Mouse (Mus musculus): ENCODE measurements at regions not wholly inside any gene's neighbourhood (a gene's known extent, or its start where the extent isn't known, plus 50 kb on each side); places are given as distances from the start of the nearest gene placed in this dataset.

GRCm38 (mm10) chr14:102619056-102619455 lies 363.4 kb downstream of the Kctd12 start:
- DNase-seq, result no peak
- WGBS, result 63% methylated on average over 4 of the region's 4 CpGs
- no peak overlapping the region for H3K4me3 ChIP-seq (replicated peaks; ENCODE audit: extremely low read depth, low read depth, low read length)
- H3K4me1 ChIP-seq (ENCODE audit: control insufficient read depth, insufficient read depth, low read length), result no peaks in the 10 kb centered on the region
- TF ChIP-seq CTCF (IDR thresholded peaks at IDR 0.05; ENCODE audit: insufficient read depth, low read length), result no peak
- TF ChIP-seq POLR2A (IDR thresholded peaks at IDR 0.05; ENCODE audit: borderline replicate concordance, extremely low read depth, low read depth, low read length), result no peak

- TF ChIP-seq CTCF (IDR thresholded peaks at IDR 0.05; ENCODE audit: insufficient read depth, low read length) (no peak), POLR2A (IDR thresholded peaks at IDR 0.05; ENCODE audit: borderline replicate concordance, extremely low read depth, low read depth, low read length) (no peak)
- DNase-seq, result no peak
- no peak overlapping the region for H3K4me3 ChIP-seq (replicated peaks; ENCODE audit: extremely low read depth, low read depth, low read length)
- H3K4me1 ChIP-seq (ENCODE audit: control insufficient read depth, insufficient read depth, low read length), result no peaks in the 10 kb centered on the region
- WGBS, result 69% methylated on average over 7 of the region's 7 CpGs
These were observed 366.7 kb downstream of the Kctd12 start for GRCm38 (mm10) chr14:102615588-102616309.

DNA sequence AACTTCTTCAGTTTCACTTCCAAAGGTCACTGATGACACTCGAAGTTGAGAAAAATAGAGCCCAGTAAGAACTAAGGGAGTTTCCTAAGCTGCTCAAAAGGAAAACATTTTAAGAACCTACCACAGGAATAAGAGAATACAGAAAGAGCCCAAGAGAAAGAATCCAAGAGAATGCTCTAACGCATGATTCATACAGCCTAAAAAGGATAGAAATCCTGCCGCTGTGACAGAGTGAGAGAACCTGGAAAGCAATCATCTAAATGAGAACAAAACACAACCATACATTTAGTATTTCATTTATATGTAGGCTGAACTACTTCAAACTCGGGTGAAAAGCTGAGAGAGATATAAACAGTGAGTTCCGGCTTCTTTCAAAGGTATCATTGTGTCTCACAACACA lies 376.4 kb downstream of the Kctd12 start:
- TF ChIP-seq CTCF (IDR thresholded peaks at IDR 0.05; ENCODE audit: insufficient read depth, low read length) (no peak), POLR2A (IDR thresholded peaks at IDR 0.05; ENCODE audit: borderline replicate concordance, extremely low read depth, low read depth, low read length) (no peak)
- DNase-seq, result no peak
- no peaks in the 10 kb centered on the region for H3K4me1 ChIP-seq (ENCODE audit: control insufficient read depth, insufficient read depth, low read length)
- WGBS, result 75% methylated on average over 5 of the region's 5 CpGs
- H3K4me3 ChIP-seq (replicated peaks; ENCODE audit: extremely low read depth, low read depth, low read length), result no peak overlapping the region

- 58% methylated on average over 3 of the region's 3 CpGs for WGBS
- no peak for DNase-seq
- no peak for TF ChIP-seq POLR2A (IDR thresholded peaks at IDR 0.05; ENCODE audit: borderline replicate concordance, extremely low read depth, low read depth, low read length)
- TF ChIP-seq CTCF (IDR thresholded peaks at IDR 0.05; ENCODE audit: insufficient read depth, low read length), result no peak
- no peaks in the 10 kb centered on the region for H3K4me1 ChIP-seq (ENCODE audit: control insufficient read depth, insufficient read depth, low read length)
- H3K4me3 ChIP-seq (replicated peaks; ENCODE audit: extremely low read depth, low read depth, low read length), result no peak overlapping the region
These were observed 387.6 kb downstream of the Kctd12 start for GRCm38 (mm10) chr14:102594850-102595249.

DNA sequence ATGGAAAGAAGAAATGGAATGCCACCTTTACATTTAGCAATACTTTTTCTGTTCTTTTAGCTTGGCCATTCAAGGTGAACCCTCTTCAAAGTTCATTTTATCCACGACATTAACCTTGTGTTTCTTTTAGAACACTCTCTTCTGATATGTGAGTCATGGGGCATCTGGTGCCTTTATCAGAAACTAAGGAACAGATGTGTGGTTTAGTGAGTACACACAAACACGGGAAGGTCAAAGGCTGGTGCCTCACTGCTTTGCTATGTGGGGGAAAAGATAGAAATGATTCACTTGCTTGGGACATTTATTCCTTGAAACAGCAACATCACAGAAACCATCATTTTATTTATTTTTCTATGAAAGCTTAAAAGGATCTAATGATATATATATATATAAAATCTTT lies 428.7 kb downstream of the Kctd12 start:
- Histone ChIP-seq H3K4me3 (replicated peaks; ENCODE audit: extremely low read depth, low read depth, low read length) (no peak overlapping the region), H3K4me1 (ENCODE audit: control insufficient read depth, insufficient read depth, low read length) (no peaks in the 10 kb centered on the region)
- TF ChIP-seq POLR2A (IDR thresholded peaks at IDR 0.05; ENCODE audit: borderline replicate concordance, extremely low read depth, low read depth, low read length) (no peak), CTCF (IDR thresholded peaks at IDR 0.05; ENCODE audit: insufficient read depth, low read length) (no peak)
- DNase-seq, result no peak
- WGBS, result 32% methylated on average over 2 of the region's 2 CpGs

DNA sequence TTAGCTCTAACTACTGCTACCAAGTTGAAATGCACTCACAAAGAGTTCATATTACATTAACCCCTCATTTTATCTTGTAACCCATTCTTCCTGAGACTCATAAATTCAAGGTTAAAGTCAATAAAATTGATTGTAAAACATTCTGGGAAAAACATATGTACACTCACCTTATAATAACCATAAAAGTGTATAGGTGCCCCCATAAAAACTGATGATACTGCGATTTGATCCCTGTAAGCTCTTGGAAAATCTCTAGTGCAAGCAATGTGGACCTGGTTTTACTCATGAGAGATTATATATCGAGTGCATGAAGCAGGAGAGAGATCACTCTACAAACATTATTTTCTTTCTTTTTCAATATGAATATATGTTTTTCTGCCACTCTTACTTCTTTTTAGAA lies 429.8 kb downstream of the Kctd12 start:
- no peaks in the 10 kb centered on the region for H3K4me1 ChIP-seq (ENCODE audit: control insufficient read depth, insufficient read depth, low read length)
- TF ChIP-seq POLR2A (IDR thresholded peaks at IDR 0.05; ENCODE audit: borderline replicate concordance, extremely low read depth, low read depth, low read length), result no peak
- no peak for TF ChIP-seq CTCF (IDR thresholded peaks at IDR 0.05; ENCODE audit: insufficient read depth, low read length)
- 75% methylated on average over 2 of the region's 2 CpGs for WGBS
- H3K4me3 ChIP-seq (replicated peaks; ENCODE audit: extremely low read depth, low read depth, low read length), result no peak overlapping the region
- no peak for DNase-seq

DNA sequence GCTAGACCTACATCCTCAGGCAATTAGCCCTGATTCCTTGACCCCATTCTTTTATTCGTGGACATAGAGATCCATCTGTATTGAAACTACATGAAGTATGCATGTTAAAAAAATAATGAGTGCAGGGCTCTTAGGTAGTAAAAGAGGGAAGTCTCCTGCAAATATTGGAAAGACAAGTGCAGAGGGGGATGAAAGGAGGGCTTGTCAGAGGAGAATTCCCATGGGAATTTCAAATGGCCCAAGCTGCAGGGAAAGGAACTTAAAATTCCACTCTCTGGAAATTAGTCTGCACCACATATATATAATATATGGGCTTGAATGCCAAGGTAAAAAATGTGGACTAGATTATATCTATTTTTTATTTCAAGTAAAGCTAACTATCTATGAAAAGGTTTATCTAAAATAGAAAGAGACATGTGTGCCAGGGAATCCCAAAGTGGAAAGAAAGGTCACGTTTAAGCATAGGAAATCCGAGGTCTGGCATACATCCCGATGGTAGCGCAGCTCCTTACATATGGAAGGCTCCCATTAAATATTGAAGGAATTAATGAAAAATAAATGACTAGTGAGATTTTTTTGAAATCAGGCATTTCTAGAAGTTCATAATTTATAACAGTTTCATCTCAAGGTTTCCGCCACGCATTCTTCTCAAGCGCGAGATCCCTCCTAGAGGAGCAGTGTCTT lies 457.4 kb downstream of the Kctd12 start:
- TF ChIP-seq CTCF (IDR thresholded peaks at IDR 0.05; ENCODE audit: insufficient read depth, low read length) (no peak), POLR2A (IDR thresholded peaks at IDR 0.05; ENCODE audit: borderline replicate concordance, extremely low read depth, low read depth, low read length) (no peak)
- 87% methylated on average over 9 of the region's 9 CpGs for WGBS

DNA sequence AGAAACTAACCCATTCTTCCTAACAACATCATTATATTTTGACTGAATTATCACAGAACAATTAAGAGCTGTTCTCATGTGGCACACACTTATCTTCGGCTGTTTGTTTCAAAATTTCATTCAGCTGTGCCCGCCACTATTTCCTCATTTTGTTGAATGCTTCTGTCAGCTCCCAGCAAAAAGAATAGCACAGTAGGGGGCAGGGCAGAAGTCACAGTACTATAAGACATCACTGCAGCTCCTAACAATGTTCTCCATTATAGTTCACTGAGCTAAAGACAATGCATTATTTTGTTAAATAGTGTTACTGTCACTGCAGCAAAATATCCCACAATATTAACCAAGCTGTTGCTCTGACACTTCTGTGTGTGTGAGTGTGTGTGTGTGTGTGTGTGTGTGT lies 465.7 kb downstream of the Kctd12 start:
- TF ChIP-seq CTCF (IDR thresholded peaks at IDR 0.05; ENCODE audit: insufficient read depth, low read length) (no peak), POLR2A (IDR thresholded peaks at IDR 0.05; ENCODE audit: borderline replicate concordance, extremely low read depth, low read depth, low read length) (no peak)
- WGBS, result 21% methylated on average over 2 of the region's 2 CpGs
- DNase-seq, result no peak
- Histone ChIP-seq H3K4me3 (replicated peaks; ENCODE audit: extremely low read depth, low read depth, low read length) (no peak overlapping the region), H3K4me1 (ENCODE audit: control insufficient read depth, insufficient read depth, low read length) (no peaks in the 10 kb centered on the region)

More for the DNA sequence above, 457.4 kb downstream of the Kctd12 start:
- Histone ChIP-seq H3K4me1 (ENCODE audit: control insufficient read depth, insufficient read depth, low read length) (no peaks in the 10 kb centered on the region), H3K4me3 (replicated peaks; ENCODE audit: extremely low read depth, low read depth, low read length) (no peak overlapping the region)
- DNase-seq, result no peak

DNA sequence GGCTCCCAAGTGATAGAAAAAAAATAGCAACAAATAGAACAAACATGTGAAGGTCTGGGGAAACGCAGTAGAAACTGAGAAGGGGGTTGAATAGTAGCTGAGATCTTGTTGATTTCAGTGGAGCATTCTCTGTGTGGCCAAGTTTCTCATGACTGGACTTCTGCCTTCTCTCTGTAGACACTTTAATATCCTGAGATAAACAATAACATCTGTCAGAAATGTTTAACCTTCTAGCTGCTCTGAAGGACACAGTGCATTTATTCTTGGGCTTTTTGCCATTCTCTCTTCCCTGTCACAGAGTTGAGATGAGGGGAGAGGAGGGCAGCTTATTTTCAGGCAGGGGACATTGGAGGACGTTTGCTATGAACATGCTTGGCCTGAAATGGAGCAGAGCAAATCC lies 467.9 kb downstream of the Kctd12 start:
- H3K4me1 ChIP-seq (ENCODE audit: control insufficient read depth, insufficient read depth, low read length), result no peaks in the 10 kb centered on the region
- no peak for TF ChIP-seq POLR2A (IDR thresholded peaks at IDR 0.05; ENCODE audit: borderline replicate concordance, extremely low read depth, low read depth, low read length)
- no peak for TF ChIP-seq CTCF (IDR thresholded peaks at IDR 0.05; ENCODE audit: insufficient read depth, low read length)
- DNase-seq, result no peak
- WGBS, result 29% methylated on average over 2 of the region's 2 CpGs
- no peak overlapping the region for H3K4me3 ChIP-seq (replicated peaks; ENCODE audit: extremely low read depth, low read depth, low read length)

GRCm38 (mm10) chr14:102512651-102513050 lies 469.8 kb downstream of the Kctd12 start:
- WGBS, result 57% methylated on average over 3 of the region's 3 CpGs

More at GRCm38 (mm10) chr14:102512651-102513050, 469.8 kb downstream of the Kctd12 start:
- TF ChIP-seq CTCF (IDR thresholded peaks at IDR 0.05; ENCODE audit: insufficient read depth, low read length) (no peak), POLR2A (IDR thresholded peaks at IDR 0.05; ENCODE audit: borderline replicate concordance, extremely low read depth, low read depth, low read length) (no peak)
- H3K4me1 ChIP-seq (ENCODE audit: control insufficient read depth, insufficient read depth, low read length), result no peaks in the 10 kb centered on the region
- no peak overlapping the region for H3K4me3 ChIP-seq (replicated peaks; ENCODE audit: extremely low read depth, low read depth, low read length)
- DNase-seq, result no peak
